Mouse (Mus musculus): ENCODE results near the gene Cutc.
A peak's percentile ranks its signal among the peaks of the same experiment; 100 is the strongest.

The Cutc gene

DNA sequence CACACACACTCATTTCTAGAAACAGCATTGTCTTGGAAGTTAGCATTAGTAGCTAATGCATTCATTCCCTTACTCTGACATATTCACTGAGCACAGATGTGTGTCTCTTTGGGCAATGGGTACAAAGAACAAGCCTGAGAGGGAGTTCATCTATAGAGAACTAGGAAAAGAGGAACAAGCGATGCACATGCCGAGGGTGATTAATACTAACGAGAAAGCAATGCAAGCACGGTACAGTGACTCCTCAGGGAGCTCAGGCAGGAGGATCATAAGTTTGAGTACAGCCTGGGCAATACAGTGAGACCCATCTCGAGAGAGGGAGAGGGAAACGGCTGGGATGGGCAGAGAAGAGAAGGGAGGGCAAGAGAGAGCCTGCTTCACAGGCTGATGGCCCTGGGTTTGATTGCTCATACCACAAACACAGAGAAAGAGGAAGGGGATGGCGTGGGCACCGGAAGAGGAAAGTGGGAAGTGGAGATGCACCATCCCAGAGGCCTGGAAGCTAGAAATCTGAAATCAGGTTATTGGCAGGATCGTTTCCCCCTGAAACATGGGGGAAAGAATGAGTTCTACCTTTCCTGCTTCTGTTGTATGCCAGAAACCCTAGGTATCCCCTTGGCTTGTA lies 48.7 kb downstream of the Cutc start:
- DNase-seq = no peak

GRCm38 (mm10) chr19:43803866-43804265 lies 51.1 kb downstream of the Cutc start:
- no peak for DNase-seq

GRCm38 (mm10) chr19:43809331-43809730 lies 56.5 kb downstream of the Cutc start:
- DNase-seq = no peak

GRCm38 (mm10) chr19:43811419-43811818 lies 58.6 kb downstream of the Cutc start:
- DNase-seq = no peak

GRCm38 (mm10) chr19:43813315-43813714 lies 60.5 kb downstream of the Cutc start:
- DNase-seq = no peak

- DNase-seq = peak in 1 of 2 experiments; percentile 7
Observed at GRCm38 (mm10) chr19:43815661-43816414, 63.0 kb downstream of the Cutc start.
